Mouse (Mus musculus): Measurements from ENCODE around the gene Snx19. TPM values are rescaled to one million over a fixed set of nuclear protein-coding genes. Genes with fewer than 3 reads are reported as not detected.

Gene Snx19
- total and polyA plus RNA-seq, 3 experiments: 3.5 to 21.8 (median 20.1) TPM

- peaks cover 93% of the 10 kb centered on the region for H3K36me3 ChIP-seq (replicated peaks)
- no peaks in the 10 kb centered on the region for H3K9me3 ChIP-seq (replicated peaks)
- no peak for DNase-seq (ENCODE audit: low spot score)
- no peak for ATAC-seq (ENCODE audit: extremely low read depth, insufficient number of reproducible peaks, low FRiP score, poor library complexity, severe bottlenecking)
- no peak overlapping the region for H3K4me3 ChIP-seq (ENCODE audit: low read depth, low read length)
- H3K27me3 ChIP-seq (ENCODE audit: insufficient read depth, low read length): no peaks in the 10 kb centered on the region
- H3K4me1 ChIP-seq (ENCODE audit: insufficient read depth, low read depth, low read length): no peaks in the 10 kb centered on the region
- TF ChIP-seq POLR2AphosphoS5 (IDR thresholded peaks at IDR 0.05; ENCODE audit: insufficient replicate concordance, low read depth, low read length) (no peak), CTCF (IDR thresholded peaks at IDR 0.05; ENCODE audit: low read depth, low read length) (no peak)
Measured at GRCm38 (mm10) chr9:30446126-30446525, 19.2 kb downstream of the Snx19 start.

DNA sequence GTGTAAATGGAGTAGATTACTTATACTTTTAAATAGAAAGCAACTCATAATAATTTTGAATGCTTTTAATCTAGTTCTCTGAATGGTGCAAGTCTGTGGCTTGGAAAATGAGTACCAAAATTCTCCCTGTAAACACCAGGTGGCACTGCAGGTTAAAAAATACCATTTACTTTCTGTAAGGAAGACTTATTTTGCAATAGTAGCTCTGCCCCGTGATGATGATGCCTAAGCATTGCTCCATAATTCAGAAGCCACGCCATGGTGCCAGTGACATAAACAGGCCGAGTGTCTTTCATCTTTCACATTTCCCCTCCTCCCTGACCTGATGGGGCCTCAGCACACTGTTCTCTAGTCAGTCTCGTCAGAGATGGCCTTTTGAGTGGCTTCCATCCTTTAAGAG lies 21.6 kb downstream of the Snx19 start:
- no peaks in the 10 kb centered on the region for H3K27me3 ChIP-seq (ENCODE audit: insufficient read depth, low read length)
- TF ChIP-seq CTCF (IDR thresholded peaks at IDR 0.05; ENCODE audit: low read depth, low read length) (no peak), GATA1 (IDR thresholded peaks at IDR 0.05; ENCODE audit: borderline replicate concordance, low read length) (no peak), POLR2AphosphoS5 (IDR thresholded peaks at IDR 0.05; ENCODE audit: insufficient replicate concordance, low read depth, low read length) (no peak), TAL1 (conservative IDR thresholded peaks at IDR 0.05; ENCODE audit: low read depth, low read length) (no peak), GATA2 (IDR thresholded peaks at IDR 0.05; ENCODE audit: borderline replicate concordance, low read depth, low read length) (no peak)
- no peak overlapping the region for H3K4me3 ChIP-seq (ENCODE audit: low read depth, low read length)
- ATAC-seq (ENCODE audit: extremely low read depth, insufficient number of reproducible peaks, low FRiP score, poor library complexity, severe bottlenecking) (no peak), DNase-seq (ENCODE audit: low spot score) (no peak)
- H3K4me1 ChIP-seq (ENCODE audit: insufficient read depth, low read depth, low read length): no peaks in the 10 kb centered on the region
- no peaks in the 10 kb centered on the region for H3K9me3 ChIP-seq (replicated peaks)
- peaks cover 92% of the 10 kb centered on the region for H3K36me3 ChIP-seq (replicated peaks)

GRCm38 (mm10) chr9:30449862-30450261 lies 23.0 kb downstream of the Snx19 start:
- Histone ChIP-seq H3K27me3 (ENCODE audit: insufficient read depth, low read length) (no peaks in the 10 kb centered on the region), H3K4me1 (ENCODE audit: insufficient read depth, low read depth, low read length) (no peaks in the 10 kb centered on the region), H3K9me3 (replicated peaks) (no peaks in the 10 kb centered on the region), H3K4me3 (ENCODE audit: low read depth, low read length) (no peak overlapping the region), H3K36me3 (replicated peaks) (peaks cover 83% of the 10 kb centered on the region)
- ATAC-seq (ENCODE audit: extremely low read depth, insufficient number of reproducible peaks, low FRiP score, poor library complexity, severe bottlenecking) (no peak), DNase-seq (ENCODE audit: low spot score) (no peak)
- TF ChIP-seq GATA1 (IDR thresholded peaks at IDR 0.05; ENCODE audit: borderline replicate concordance, low read length): no peak
- TF ChIP-seq CTCF (IDR thresholded peaks at IDR 0.05; ENCODE audit: low read depth, low read length): no peak
- no peak for TF ChIP-seq POLR2AphosphoS5 (IDR thresholded peaks at IDR 0.05; ENCODE audit: insufficient replicate concordance, low read depth, low read length)

GRCm38 (mm10) chr9:30450834-30451233 lies 23.9 kb downstream of the Snx19 start:
- Histone ChIP-seq H3K36me3 (replicated peaks) (peaks cover 75% of the 10 kb centered on the region), H3K4me1 (ENCODE audit: insufficient read depth, low read depth, low read length) (no peaks in the 10 kb centered on the region), H3K4me3 (ENCODE audit: low read depth, low read length) (no peak overlapping the region), H3K9me3 (replicated peaks) (no peaks in the 10 kb centered on the region), H3K27me3 (ENCODE audit: insufficient read depth, low read length) (no peaks in the 10 kb centered on the region)
- DNase-seq (ENCODE audit: low spot score): no peak
- no peak for ATAC-seq (ENCODE audit: extremely low read depth, insufficient number of reproducible peaks, low FRiP score, poor library complexity, severe bottlenecking)
- TF ChIP-seq TAL1 (conservative IDR thresholded peaks at IDR 0.05; ENCODE audit: low read depth, low read length) (no peak), POLR2AphosphoS5 (IDR thresholded peaks at IDR 0.05; ENCODE audit: insufficient replicate concordance, low read depth, low read length) (no peak), GATA1 (IDR thresholded peaks at IDR 0.05; ENCODE audit: borderline replicate concordance, low read length) (no peak), GATA2 (IDR thresholded peaks at IDR 0.05; ENCODE audit: borderline replicate concordance, low read depth, low read length) (no peak), CTCF (IDR thresholded peaks at IDR 0.05; ENCODE audit: low read depth, low read length) (no peak)

DNA sequence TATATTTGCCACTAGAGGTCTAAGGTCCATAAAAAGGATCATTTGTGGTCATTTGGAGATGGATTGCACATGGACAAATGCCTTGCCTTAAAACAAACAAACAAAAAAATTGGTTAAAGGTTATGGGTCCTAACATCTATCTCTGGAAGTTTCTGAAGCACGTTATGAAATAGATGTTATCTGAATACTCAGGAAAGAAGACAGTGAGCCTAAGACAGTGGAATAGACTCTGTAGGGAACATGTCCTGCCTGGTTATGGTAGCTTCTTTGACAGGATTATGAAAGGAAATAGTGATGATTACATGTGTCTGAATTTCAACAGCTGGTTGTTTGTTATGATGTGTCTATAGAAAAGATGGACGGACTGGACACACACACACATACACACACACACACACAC lies 27.6 kb downstream of the Snx19 start:
- Histone ChIP-seq H3K9me3 (replicated peaks) (no peaks in the 10 kb centered on the region), H3K4me1 (ENCODE audit: insufficient read depth, low read depth, low read length) (no peaks in the 10 kb centered on the region), H3K27me3 (ENCODE audit: insufficient read depth, low read length) (no peaks in the 10 kb centered on the region), H3K36me3 (replicated peaks) (peaks cover 61% of the 10 kb centered on the region), H3K4me3 (ENCODE audit: low read depth, low read length) (no peak overlapping the region)
- no peak for DNase-seq (ENCODE audit: low spot score)
- ATAC-seq (ENCODE audit: extremely low read depth, insufficient number of reproducible peaks, low FRiP score, poor library complexity, severe bottlenecking): no peak
- TF ChIP-seq POLR2AphosphoS5 (IDR thresholded peaks at IDR 0.05; ENCODE audit: insufficient replicate concordance, low read depth, low read length) (no peak), GATA1 (IDR thresholded peaks at IDR 0.05; ENCODE audit: borderline replicate concordance, low read length) (no peak), GATA2 (IDR thresholded peaks at IDR 0.05; ENCODE audit: borderline replicate concordance, low read depth, low read length) (no peak), TAL1 (conservative IDR thresholded peaks at IDR 0.05; ENCODE audit: low read depth, low read length) (no peak), CTCF (IDR thresholded peaks at IDR 0.05; ENCODE audit: low read depth, low read length) (no peak)

DNA sequence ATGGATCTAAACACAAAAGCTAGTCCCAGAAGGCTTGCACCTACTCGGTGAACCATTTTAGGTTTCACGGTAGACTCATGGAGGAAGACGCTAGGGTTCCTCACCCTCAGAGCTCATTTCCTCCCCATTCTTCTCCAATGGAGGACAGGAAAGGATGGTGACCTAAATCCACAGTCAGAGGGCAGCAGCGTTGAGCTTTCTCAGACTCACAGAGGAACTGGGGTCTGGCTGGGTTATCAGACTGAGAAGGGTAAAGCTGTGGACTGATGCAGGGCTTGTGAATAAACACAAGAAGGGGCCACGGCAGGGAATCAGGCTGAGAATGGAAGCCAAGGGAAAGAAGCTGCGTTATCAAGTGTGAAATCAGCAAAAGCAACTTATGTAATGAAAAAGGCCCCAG lies 29.3 kb downstream of the Snx19 start:
- H3K9me3 ChIP-seq (replicated peaks): no peaks in the 10 kb centered on the region
- H3K27me3 ChIP-seq (ENCODE audit: insufficient read depth, low read length): no peaks in the 10 kb centered on the region
- DNase-seq (ENCODE audit: low spot score) (no peak), ATAC-seq (ENCODE audit: extremely low read depth, insufficient number of reproducible peaks, low FRiP score, poor library complexity, severe bottlenecking) (no peak)
- TF ChIP-seq GATA1 (IDR thresholded peaks at IDR 0.05; ENCODE audit: borderline replicate concordance, low read length) (no peak), GATA2 (IDR thresholded peaks at IDR 0.05; ENCODE audit: borderline replicate concordance, low read depth, low read length) (no peak), POLR2AphosphoS5 (IDR thresholded peaks at IDR 0.05; ENCODE audit: insufficient replicate concordance, low read depth, low read length) (no peak), CTCF (IDR thresholded peaks at IDR 0.05; ENCODE audit: low read depth, low read length) (no peak), TAL1 (conservative IDR thresholded peaks at IDR 0.05; ENCODE audit: low read depth, low read length) (no peak)
- H3K36me3 ChIP-seq (replicated peaks): peaks cover 59% of the 10 kb centered on the region
- H3K4me3 ChIP-seq (ENCODE audit: low read depth, low read length): no peak overlapping the region
- no peaks in the 10 kb centered on the region for H3K4me1 ChIP-seq (ENCODE audit: insufficient read depth, low read depth, low read length)

- H3K36me3 ChIP-seq (replicated peaks): peaks cover 78% of the 10 kb centered on the region
- DNase-seq (ENCODE audit: low spot score) (no peak), ATAC-seq (ENCODE audit: extremely low read depth, insufficient number of reproducible peaks, low FRiP score, poor library complexity, severe bottlenecking) (no peak)
- no peaks in the 10 kb centered on the region for H3K9me3 ChIP-seq (replicated peaks)
- TF ChIP-seq POLR2AphosphoS5 (IDR thresholded peaks at IDR 0.05; ENCODE audit: insufficient replicate concordance, low read depth, low read length): no peak
- TF ChIP-seq GATA2 (IDR thresholded peaks at IDR 0.05; ENCODE audit: borderline replicate concordance, low read depth, low read length): no peak
- TF ChIP-seq TAL1 (conservative IDR thresholded peaks at IDR 0.05; ENCODE audit: low read depth, low read length): no peak
- TF ChIP-seq GATA1 (IDR thresholded peaks at IDR 0.05; ENCODE audit: borderline replicate concordance, low read length): no peak
- no peak for TF ChIP-seq CTCF (IDR thresholded peaks at IDR 0.05; ENCODE audit: low read depth, low read length)
- H3K4me1 ChIP-seq (ENCODE audit: insufficient read depth, low read depth, low read length): no peaks in the 10 kb centered on the region
- H3K4me3 ChIP-seq (ENCODE audit: low read depth, low read length): no peak overlapping the region
- H3K27me3 ChIP-seq (ENCODE audit: insufficient read depth, low read length): no peaks in the 10 kb centered on the region
Measured at GRCm38 (mm10) chr9:30460501-30460900, 33.6 kb downstream of the Snx19 start.
